Mouse (Mus musculus): ENCODE measurements around the gene Tuba8.

DNA sequence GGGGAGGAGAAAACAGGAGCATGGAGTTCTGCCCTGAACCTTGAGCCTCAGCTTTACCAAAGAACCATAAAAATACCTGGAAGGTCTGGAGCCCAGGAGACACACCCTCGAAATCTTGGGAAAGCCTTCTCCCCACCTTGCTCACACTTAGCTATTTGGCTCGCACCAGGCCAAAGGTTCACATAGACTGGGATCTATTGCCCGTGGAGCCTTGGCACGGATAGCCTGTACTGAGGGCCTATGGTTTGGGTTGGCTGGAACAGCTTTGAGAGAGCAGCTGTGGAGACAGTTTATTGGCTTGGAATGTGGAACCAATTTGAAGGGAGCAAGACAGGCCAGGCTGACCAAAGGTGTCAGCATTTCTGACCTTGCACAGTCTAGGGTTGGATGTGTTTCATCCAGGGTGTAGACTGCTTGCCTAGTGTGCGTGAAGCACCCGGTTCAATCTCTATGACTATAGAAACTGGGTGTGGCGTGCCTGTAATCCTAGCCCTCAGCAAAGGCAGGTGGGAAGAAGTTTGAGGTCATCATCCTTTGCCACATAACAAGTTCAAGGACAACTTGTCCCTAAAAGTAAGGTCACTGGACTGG lies 33.3 kb upstream of the Tuba8 start:
- TF ChIP-seq POLR2A (IDR thresholded peaks at IDR 0.05; ENCODE audit: control insufficient read depth in 1 of 2, insufficient read depth in 1 of 2, low read depth in 1 of 2, low read length in 2 of 2, poor library complexity in 1 of 2), result no peak
- TF ChIP-seq ZNF384 (IDR thresholded peaks at IDR 0.05; ENCODE audit: low read depth, low read length), result no peak
- TF ChIP-seq EP300 (IDR thresholded peaks at IDR 0.05; ENCODE audit: low read depth in 1 of 2, low read length in 2 of 2), result no peak
- no peak for TF ChIP-seq TBP (IDR thresholded peaks at IDR 0.05; ENCODE audit: low read depth, low read length)
- TF ChIP-seq POLR2AphosphoS2 (IDR thresholded peaks at IDR 0.05; ENCODE audit: low read length), result no peak

Measured in MEL (cell line).